Mouse (Mus musculus) gonadal fat pad, adult 2 months (tissue): ENCODE measurements around the gene Dusp6. TPM values are rescaled to one million over a fixed set of nuclear protein-coding genes. Genes with fewer than 3 reads are reported as not detected.

Experiments
- DNase-seq: peaks from one replicate; pipeline ENCODE4 v3.0.0-alpha.2; 2012; ENCODE audit warnings: low read depth
- polyA plus RNA-seq: library from polyadenylated mRNA; depleted of rRNA; stranded (reverse); fragments of >200 nt; gene quantifications from 2 replicates; pipeline ENCODE4 v1.2.3, GENCODE M21; 2012

Dusp6 gene
- polyA plus RNA-seq, 1 experiment = 84.3 TPM

DNA sequence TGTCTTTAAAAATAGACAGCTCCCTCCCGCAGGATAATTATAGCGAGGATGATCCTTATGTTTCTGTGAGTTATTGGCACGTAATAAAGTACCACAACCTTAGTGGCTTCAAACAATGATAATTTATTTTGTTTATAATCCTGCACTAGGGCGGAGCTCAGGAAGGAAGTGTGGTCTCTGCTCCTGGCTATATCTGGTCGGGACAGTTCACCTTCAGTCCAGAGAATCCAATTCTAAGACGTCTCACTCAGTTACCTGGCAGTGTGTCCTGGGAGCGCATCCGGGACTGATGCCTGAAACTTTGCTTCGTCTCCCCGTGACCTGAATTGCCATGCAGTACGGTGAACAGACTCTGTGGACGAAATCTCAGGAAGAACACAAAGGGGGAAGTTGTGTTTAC is 10.0 kb downstream of the Dusp6 start:
- no peak for DNase-seq

DNA sequence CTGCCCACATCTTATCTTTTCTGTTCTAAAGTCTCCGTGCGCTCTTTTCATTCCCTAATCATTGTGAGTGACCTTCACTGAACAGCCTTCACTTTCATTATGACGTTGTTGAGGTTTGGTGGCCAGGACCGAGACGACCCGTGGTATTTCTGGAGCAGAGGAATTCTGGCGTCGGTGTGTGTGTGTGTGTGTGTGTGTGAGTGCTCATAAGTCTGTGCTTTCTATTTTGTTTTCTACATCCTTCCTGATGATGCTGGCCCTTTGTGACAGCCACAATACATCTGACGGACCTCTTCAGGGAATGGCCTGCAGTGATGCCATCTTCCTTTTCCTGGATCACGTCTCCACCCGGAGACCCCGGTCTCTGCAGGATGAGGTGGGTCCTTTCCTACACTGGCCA is 11.6 kb downstream of the Dusp6 start:
- no peak for DNase-seq

DNA sequence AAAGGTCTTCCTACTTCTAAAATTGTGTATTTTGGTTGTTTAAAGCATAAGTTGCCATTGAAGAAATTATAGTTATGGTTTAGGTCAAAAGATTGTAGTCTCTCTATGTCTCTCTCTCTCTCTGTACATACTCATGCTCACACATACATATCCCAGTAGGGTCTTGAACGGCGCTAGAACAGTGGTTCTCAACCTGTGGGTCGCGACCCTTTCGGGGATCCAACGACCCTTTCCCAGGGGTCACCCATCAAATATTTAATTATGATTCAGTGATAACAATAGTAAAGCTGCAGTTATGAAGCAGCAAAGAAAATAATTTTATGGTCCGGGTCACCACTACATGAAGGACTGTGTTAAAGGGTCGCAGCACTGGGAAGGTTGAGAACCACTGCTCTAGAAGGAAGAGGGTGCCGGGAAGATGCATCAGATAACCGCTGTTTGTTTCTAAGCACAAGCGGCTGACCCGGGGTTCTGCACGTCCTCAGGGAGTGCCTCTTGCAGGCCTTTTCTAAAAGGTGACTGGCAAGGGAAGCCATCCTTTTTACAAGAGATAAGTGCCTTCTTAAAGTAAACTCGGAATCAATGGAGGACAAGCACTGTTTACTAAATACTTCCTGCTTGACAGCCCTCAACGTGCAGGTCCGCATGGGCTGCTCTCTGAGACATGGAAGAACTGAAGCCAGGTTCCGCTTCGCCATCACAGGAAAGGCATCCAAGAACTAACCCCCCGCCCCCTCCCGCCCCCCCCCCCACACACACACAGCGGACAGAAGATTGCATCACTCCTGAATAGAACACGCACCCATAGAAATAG is 16.2 kb downstream of the Dusp6 start:
- no peak for DNase-seq

DNA sequence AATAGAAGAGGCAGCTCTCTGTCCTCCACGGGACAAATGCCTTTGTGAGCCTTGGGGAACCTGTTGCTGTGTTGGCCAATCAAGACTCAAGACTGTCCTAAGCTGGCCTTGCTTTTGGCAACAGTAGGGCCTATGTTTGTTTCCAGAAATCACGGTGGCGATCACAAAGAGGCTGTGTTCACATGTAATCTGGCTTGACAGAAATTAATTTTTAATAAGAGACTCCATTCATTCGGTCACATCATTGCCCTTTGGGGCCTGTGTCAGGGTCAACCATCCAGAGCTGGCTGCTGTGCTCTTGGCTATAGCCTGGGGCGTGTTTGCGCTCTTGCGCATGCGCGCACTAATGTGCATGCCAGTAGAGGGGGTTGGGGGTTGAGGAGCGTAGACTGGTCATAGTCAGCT is 21.0 kb downstream of the Dusp6 start:
- no peak for DNase-seq

DNA sequence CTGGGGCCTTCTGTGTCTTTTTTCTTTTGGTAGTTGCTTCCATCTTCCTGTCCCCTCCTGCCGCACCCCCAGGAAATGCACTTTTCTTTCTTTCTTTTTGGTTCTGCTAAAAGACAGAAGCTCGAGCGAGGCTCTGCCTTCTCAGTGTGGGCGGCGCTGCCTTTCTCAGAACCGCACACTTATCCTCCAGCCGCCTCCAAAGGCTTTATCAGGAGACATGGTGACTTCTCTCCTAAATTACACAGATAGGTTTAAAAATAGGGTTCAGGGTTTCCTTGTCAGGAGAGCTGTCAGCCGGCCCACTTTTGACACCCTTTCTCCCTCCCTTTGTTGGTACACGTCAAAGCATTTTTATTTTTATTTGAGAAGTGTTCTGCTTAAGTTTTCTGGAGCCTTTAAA is 21.9 kb downstream of the Dusp6 start:
- DNase-seq = no peak

DNA sequence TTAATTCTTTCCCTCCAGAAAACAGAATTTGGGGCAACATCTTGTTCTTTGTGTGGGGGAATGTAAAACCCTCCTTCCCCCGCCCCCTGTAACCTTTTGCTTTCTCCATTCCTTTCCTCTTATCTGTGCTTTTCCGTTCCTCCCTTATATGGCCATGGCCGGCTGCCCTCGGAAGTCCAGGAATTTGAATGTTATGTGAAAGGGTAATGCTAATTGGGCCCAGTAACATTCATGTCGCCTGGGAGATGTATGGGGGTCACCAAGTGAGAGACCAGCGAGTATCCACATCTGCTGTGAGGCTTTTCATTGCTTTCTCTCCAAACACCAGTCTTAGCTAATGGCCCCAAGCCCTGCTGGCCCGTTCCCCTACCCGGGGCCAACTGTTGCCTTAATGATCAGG is 22.7 kb downstream of the Dusp6 start:
- no peak for DNase-seq

DNA sequence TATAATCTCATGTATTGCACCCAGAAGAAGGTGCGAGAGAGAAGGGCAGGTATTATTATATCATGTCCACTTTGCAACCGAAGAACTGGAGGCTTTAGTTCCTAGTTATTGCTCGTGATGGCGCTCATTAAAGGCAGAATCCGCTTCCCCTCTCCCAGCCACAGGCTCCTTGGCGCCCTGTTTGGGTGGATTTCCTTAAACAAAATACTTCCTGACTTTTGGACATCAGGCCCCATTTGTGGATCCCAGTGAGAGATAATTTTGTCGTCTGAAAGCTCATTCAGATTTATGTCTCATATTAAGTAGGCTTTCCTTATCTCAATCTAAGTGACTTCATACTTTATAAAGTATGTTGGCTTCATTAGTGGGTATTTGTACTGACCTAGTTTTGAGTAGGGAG is 23.2 kb downstream of the Dusp6 start:
- DNase-seq = no peak

DNA sequence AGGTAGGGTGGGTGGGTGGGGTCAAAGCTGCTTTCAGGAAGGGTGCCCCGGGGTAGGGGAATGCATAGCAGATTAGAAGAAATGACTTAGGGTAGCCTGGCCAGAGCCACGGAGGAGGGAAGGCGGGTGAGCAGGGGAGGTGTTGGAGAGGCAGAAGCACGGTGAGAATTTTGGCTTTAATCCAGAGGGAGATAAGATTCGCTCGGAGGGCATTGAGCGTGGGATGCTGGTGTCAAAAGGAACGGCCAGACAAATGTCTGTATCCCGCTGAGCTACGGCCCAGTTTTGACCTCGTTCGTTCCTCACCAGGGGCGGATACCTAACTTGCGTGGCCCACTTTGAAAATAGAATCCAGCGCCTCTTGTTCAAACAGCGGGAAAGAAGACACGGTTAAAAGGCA is 23.8 kb downstream of the Dusp6 start:
- DNase-seq = no peak

DNA sequence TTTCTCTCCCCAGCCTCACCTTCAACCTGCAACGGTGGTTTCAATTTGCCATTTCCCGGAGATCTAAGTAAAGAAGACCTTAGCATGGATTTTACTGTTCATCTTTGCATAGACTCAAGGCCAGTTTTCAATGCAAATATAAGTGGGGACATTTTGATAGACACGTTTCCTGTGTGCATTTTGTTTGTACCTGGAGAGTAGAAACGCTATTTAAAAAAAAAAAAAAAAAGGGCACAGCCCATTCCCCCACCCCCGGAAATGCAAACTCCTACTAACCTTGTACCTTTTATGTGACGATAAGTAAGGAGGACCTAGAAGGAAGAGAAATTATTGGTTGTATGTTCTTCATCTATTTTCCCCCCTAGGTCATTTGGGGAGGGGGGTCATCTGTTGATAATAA is 24.2 kb downstream of the Dusp6 start:
- no peak for DNase-seq

DNA sequence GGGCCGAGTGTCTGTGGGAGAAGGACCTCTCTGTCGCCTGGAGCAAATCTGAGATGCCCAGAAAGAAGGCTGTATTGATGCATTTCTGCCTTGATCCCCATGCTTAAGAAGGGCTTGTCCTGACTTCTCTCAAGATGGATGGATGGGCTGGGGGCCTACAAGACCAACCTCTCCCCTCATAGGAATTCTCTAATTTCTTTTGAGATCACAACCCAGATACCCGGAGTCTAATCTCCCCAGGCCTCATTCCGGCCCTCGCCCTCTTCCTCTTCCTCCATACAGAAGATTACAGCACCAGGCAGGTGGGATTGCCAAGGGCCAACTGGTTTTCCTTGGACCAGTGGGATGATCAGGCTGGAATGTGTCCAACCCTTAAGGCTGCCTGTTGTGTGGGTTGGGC is 26.1 kb downstream of the Dusp6 start:
- no peak for DNase-seq

DNA sequence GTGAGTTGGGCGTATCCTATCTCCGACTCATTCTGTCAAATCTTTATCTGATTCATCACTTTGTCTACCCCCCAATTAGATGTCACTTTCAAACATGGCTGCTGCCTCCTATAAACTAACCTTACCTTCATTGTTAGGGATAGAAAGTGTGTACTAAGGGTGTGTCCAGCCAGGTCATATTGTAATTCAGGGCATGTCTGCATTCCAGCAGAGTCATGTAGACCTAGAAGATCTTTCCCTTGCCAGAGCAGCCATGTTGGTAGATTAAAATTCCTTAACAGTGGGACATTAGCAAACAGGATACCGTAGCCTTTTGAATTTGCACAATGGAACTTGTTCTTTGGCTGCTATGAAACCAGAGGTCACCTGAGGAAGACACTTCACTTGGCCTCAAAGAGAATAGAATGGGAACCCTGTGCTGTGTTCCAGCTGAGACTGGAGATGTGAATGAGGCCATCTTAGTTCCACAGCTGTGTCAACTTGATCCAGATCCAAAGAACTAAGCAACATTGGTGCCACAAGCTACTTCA is 30.1 kb downstream of the Dusp6 start:
- DNase-seq = no peak

DNA sequence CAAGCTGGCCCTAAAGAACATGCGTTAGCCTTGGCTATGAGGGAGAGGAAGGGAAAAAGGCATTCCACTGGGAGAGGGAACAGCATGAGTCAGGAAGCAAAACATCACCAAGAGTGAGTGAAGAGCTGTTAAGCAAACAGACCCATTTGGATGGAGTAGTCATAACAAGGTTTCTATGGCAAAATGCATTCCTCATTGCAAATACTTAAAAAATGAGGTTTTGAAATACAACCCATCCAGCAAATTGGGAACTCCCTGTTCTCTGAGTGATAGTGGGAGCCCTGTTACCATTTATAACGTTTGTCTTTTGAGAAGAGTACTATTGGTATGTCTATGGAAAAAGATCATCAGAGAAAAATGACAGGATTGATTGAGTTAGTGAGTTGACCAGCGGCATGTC is 34.7 kb downstream of the Dusp6 start:
- no peak for DNase-seq

DNA sequence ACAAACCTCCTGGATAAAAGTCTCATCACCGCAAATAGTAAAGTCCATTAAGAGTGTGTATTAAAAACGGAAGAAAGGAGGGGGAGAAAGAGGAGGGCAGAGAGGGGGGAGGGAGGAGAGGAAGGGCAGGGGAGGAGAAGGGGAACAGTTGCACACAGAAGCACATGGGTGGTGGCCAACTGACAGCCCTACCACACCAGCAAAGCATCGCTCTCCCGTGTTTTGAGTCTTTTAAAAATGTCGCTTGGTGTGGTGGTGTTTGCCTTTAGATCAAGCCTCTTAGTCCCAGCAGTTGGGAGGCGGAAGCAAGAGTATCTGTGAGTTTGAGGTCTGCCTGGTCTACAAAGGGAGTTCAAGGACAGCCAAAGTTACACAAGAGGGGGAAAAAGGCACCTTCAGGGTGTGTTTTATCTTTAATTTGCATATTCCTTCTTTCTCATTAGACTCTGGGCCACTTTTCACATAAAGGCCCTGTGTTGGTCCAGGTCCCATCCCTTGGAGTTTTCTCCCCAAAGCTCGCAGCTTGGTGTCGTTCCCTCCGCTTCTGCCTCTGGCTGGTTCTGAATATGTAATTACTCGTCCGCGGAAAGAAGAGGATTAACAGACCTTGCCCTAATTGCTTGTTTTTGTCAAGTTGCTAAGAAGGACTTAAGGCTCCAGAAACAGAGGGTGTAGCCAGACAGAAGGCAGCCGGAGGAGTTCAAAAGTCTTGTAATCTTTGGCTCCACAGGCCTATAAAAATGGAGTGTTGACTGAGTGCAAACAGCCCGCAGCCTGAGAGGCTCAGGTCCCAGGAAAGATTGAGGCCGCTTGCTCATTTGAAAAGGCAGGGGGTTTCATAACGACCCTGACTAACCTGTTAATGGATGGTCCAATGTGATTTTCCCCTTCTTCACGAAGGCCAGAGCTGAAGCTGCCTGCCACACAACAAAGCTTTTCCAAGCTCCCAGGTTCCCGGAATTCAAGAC is 35.6 kb downstream of the Dusp6 start:
- DNase-seq = no peak

DNA sequence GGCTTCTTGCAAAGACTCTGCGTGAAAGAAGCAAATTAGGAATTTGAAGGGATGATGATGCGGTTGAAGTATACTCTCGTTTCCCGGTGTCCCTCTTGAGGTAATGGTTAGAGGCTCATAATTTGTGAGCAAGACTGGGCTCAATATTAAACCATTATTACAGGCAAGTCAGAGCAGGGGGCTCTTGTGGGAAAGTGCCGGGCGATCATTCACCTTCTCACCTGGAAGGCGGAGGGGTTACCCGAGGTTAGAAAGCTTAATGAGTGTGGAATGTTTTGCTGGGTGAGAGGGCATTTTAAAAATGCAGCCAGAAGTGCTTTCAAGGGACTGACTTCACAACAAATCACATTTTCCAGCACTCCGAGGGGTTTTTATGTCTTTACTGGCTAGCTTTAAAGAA is 36.3 kb downstream of the Dusp6 start:
- DNase-seq = no peak

DNA sequence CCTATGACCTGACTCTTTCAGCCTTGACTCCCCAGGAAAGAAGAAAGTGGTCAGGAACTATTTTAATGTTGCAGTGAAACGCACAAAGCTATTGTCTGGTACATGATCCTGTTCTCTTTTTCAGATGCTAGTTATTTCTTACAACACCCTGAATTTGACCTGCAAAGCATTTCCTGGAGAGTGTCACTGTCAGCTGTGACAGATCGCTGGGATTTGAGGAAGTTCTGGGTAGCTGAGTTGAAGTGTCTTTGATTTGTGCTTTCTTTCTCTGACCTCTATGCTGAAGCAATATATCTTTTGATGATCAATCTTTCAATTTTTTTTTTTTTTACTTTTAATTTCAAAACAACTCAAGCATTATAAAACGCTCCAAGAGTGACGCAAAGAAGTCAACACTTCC is 39.0 kb downstream of the Dusp6 start:
- no peak for DNase-seq

DNA sequence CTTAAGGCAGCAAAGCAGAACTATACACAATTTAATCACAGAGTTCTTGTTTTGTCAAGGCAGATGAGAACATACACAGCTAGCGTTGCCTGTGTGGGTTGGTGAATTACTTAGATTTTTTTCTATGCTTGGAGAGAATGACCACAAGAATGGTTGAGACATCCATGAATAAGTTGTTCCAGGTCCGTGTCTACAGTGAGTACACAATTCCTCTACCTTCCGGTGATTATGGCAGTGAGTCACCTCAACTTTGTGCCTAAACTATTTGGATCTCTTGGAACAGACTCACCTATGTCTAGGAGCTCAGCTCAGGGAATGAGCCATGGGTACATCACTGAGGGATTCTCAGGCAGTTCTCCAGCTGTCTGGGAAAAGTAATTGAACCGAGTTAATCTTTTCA is 45.8 kb downstream of the Dusp6 start:
- DNase-seq = no peak

DNA sequence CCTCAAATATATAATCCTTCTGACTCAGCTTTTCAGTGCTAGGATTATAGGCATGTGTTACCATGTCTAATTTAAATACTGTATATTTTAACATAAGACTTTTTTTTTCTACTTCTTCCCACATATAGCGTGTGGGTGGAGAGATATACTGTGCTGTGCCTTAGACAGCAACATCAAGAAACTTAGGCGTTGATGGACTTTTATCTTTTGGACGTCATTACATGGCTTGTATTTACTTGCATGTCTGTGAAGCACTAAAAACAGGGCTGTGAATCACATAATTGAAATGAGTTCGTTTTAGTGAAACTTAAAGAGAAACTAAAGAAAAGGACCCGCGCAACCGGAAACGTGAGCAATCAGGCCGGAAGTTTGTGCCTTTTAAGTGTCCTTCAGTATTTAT is 46.6 kb downstream of the Dusp6 start:
- no peak for DNase-seq

DNA sequence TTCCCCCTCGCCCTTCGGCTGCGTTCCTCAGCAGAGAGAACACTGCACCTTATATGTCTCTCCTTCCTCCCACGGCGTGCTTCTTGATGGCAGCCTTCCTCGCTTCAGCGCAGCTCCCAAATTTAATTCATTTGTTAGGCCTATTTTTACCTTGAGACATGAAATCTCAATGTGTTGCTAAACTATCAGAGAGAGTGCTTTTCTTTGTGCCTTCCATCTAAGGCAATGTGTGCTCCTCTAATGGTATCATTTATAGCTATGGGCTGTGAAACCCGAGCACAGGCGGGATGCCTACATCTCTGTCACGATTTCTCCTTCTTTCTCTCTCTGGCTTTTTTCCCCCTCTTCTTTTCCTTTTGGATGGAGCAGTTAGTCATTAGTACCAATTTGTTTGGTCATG is 47.2 kb downstream of the Dusp6 start:
- no peak for DNase-seq

DNA sequence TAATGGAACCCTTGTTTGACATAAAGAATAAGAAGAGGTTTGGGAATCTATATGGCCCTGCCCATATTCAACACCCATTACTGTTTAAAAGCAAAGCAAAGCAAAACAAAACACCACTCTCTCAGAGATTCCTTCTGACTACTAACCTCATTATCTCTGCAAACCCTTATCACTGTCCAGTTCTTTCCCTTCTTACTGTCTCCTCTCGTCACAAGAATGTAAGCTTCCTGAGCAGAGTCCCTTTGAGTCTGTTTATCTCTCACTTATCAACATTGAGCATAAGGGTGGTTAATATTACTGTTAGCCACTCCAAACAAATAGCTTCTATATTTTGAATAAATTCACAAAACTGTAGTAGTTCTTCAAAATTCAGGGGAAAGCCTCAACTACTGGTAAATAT is 48.9 kb downstream of the Dusp6 start:
- no peak for DNase-seq

DNA sequence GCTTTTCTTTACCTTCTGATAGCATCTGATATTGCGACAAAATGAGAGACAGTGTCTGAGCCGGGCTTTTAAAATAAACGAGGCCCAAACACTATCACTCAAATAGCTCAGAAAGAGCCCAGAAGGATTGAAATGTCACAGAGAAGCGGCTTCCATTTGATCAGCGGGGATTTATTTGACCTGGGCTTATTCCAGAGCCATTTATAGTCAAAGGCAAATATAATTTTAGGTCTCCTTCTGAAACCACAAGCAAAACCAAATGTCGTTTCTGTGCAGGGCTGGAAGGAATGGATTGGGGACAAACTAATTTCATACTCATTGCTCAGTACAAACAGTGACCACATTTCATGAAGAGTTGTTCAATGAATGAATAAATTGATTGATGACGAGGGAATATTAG is 51.3 kb downstream of the Dusp6 start:
- no peak for DNase-seq

DNA sequence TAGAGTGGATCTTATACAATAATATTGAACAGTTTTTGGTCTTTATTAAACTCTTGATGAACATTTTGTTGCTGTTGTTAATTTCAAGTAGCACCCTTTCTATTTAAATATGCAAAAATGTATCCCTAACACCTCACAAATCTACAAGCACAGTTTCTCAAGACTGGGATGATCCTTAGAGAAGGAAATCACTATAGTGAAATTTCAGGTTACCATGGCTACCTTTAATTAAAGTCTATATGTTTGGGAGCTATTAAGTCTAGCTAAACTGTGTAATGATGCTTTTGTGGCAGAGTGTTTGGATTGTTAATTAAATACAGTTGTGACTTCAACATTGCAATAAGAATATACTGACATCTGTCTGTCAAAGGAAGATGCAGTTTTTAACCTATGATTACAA is 54.0 kb downstream of the Dusp6 start:
- DNase-seq = no peak
